Mouse (Mus musculus) small intestine, adult 2 months (tissue): ENCODE results near the gene Cd79a.

Experiments
- CTCF ChIP-seq: fragments of 200-500 bp; IDR thresholded peaks from 2 replicates; pipeline ENCODE4 v1.5.1; 2012; ENCODE audit warnings: low read depth, mild to moderate bottlenecking, control low read depth, inconsistent platforms, low read length, moderate library complexity, mixed read lengths; ENCODE audit not compliant: insufficient replicate concordance, insufficient read length; ENCODE audit errors: extremely low read depth
- POLR2A ChIP-seq: fragments of 200-500 bp; IDR thresholded peaks from 2 replicates; pipeline ENCODE4 v1.6.1; 2012; ENCODE audit warnings: low read depth, mild to moderate bottlenecking, control low read depth, inconsistent platforms, low read length, moderate library complexity

GRCm38 (mm10) chr7:24869532-24870165 is 27.5 kb upstream of the Cd79a start, which contains the start of the genes Lypd4 and Dmrtc2:
- no peak for TF ChIP-seq POLR2A
- TF ChIP-seq CTCF: no peak
